Mouse (Mus musculus): ENCODE measurements around the gene Bend3.

Bend3 gene

DNA sequence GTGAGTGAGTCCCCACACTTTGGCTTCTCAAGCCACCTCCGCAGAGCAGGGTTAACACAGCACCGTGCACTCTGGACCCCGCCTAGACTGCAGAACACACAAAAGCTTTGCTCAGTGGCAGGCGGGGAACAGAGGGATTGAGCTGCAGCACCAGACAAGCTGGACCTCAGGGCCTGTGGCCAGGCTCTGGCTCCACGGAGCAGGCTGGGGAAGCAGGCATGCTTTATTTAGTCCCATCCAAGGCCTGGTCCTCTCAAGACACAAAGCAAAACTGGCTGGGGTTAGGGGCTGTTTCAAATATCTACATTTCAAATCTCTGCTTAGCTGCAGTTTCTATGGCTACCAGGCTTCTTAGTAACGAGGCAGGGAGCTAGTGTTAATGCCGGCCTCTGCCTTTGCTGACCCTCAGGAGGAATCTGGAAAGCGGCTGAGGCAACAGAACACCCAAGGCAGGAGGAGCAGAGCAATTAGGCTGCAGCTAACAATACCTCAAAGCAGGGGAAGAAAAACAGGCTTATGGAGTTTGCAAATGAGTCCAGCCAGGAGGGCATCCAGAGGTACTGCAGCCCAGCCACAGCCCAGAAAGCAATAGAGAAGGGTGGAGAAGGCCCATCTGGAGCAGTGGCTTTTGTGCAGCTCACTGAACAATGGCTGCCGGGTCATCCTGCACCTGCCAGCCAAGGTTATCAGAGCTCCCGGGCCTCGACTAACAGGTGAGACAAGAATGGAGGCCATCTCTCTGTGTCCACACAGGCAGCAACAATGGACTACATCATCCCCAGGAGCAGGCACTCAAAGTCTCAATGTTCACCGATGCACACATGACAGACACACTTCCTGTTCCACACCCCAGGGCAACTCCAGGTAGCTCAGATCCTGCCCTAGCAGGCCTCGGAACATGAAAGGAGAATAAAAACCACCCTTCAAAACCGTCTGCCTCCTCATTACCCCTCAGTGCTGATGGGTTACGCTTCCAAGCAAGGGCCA is 48.9 kb downstream of the Bend3 start:
- DNase-seq (ENCODE audit: low spot score in 2 of 2): peak; percentile 62 to 74

- DNase-seq (ENCODE audit: low spot score in 2 of 2): no peak
These were observed 55.8 kb downstream of the Bend3 start for GRCm38 (mm10) chr10:43534382-43534781.

- DNase-seq (ENCODE audit: low spot score in 2 of 2): no peak
These were observed 59.0 kb downstream of the Bend3 start for GRCm38 (mm10) chr10:43537652-43538051.

DNA sequence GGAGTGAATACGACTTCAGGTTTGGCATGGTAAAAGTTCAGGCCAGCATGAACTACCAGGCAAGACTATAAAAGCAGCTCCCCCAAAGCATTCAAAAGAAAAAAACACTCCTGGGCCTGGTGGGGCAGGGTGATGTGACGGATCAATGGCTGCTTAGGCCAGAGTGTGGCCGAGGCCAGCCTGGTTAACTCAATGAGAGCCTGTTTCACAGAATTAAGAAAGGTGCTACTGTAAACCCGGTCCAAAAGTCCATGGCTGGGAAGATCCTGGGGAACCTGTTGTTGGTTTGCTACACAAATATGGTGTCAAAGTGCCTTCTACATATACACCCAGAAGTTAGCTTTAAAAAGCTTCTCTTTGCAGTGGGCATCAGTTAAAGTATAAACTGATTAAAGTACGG is 60.2 kb downstream of the Bend3 start:
- DNase-seq (ENCODE audit: low spot score in 2 of 2): no peak

DNA sequence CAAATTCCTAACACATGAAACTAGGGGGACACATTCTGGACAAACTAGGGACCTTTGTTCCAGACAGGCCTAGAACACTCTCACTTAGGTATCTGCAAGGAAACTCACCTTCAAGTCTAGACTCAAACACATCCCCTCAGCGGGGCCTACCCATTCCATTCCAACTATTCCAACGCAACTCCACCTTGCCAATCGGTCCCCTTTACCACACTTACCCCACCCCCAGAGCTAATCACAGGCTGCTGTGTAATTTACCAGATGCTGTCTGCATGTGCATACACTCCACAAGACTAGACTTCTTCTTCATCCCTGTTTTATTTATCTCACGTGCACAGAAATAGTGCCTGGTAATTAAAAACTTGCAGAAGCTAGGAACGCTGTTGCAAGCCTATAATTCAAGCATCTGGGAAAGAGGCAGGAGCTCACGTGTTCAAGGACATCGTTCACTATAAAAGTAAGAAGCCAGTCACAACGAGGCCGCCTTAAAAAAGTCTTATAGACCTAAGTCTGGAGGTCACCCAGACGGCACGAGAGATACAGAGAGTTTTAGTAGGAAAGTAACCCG is 61.2 kb downstream of the Bend3 start:
- no peak for DNase-seq (ENCODE audit: low spot score in 2 of 2)

- DNase-seq (ENCODE audit: low spot score in 2 of 2): peak; percentile 95 to 97
These were observed 62.0 kb downstream of the Bend3 start, which contains the start of gene 1700021F05Rik for GRCm38 (mm10) chr10:43540442-43541152. TSS of gene 1700021F05Rik (minus strand) at chr10:43540994.

DNA sequence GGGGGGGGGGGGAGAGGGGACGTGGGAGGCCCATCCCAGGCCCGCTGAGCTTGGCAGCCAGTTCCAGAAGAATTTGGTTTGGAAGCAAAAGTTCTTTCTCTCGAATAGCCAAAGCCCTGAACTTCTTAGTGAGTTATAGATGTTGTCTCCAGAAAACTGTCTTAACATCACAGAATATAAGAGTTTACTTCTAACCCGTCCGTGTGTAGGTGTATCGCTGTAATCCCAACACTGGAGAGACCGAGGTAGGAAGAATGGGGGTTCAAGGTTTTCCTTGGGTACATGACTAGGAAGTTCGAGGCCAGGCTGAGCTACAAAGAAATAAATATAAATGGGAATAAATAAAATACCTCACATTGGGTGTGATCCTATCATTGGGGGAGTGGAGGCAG is 62.5 kb downstream of the Bend3 start:
- no peak for DNase-seq (ENCODE audit: low spot score in 2 of 2)

DNA sequence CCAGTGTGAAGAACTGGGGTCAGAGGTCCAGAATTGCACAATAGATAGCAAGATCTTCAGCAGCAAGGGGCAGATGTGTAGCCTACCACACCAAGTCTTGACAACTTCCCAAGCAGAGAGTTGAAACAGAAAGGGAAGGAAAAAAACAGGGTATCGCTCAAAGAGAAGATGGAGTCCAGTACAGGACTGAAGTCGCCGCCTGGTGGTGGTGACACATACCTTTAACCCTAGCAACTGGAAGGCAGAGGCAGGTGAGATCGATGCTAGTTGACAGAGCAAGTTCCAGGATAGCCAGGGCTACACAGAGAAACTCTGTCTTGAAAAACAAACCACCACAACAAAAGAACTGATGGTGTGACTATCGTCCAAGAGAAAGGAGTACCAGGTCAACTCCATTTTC is 70.8 kb downstream of the Bend3 start:
- DNase-seq (ENCODE audit: low spot score in 2 of 2): no peak

- DNase-seq (ENCODE audit: low spot score in 2 of 2): no peak
These were observed 72.3 kb downstream of the Bend3 start for GRCm38 (mm10) chr10:43550923-43551322.

GRCm38 (mm10) chr10:43551388-43551787 is 72.8 kb downstream of the Bend3 start:
- no peak for DNase-seq (ENCODE audit: low spot score in 2 of 2)

DNA sequence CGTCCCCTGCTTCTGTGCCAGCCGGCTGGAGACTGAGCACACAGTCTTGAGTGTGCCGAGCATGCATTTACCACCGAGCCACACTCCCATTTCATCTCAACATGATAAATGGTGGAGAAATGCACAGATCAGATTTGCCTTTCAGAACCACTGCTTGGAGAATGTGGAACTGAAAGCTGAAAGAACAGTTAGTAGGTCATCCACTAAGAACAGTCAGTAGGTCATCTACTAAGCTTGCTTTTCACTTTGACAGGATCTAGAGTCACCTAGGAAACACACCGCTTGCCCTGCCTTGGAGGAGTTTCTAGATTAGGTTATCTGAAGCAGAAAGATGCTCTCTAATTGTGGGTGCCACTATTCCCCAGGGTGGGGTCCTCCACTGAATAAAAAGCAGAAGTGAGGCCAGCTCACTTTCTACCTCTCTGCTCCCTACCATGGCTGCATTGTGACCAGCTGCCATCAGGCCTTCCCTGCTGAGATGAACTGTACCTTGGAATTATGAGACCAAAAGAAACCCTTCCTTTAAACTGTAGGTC is 79.1 kb downstream of the Bend3 start:
- no peak for DNase-seq (ENCODE audit: low spot score in 2 of 2)

DNA sequence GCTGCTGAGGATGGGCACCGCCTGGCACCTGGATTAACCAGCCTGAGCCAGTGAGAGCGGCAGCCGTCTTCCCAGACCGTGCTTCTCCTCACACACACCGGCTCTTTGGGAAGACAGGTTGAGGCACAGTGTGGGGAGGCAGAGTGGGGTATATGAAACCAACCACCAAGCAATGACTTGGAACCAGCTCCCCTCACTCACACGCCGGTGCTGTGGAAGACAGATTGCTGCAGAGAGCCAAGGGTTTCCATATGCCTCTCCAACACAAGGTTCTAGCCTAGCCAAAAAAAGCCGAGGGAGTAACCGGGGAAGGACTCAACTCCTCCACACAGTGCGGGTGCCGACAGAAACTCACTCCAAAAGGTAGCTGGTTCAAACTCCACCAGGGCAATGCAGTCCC is 80.7 kb downstream of the Bend3 start:
- peak; percentile 38 to 55 for DNase-seq (ENCODE audit: low spot score in 2 of 2)

GRCm38 (mm10) chr10:43560765-43561164 is 82.1 kb downstream of the Bend3 start:
- DNase-seq (ENCODE audit: low spot score in 2 of 2): no peak

- DNase-seq (ENCODE audit: low spot score in 2 of 2): no peak
These were observed 82.7 kb downstream of the Bend3 start for GRCm38 (mm10) chr10:43561311-43561710.

Data from right cerebral cortex, postnatal 10 days (tissue).